Mouse (Mus musculus) limb, embryonic 11.5 days (tissue): ENCODE results near the gene Trrap. TPM values are rescaled to one million over a fixed set of nuclear protein-coding genes. Genes with fewer than 3 reads are reported as not detected.

Source experiments
- ATAC-seq: fragments of 200-750 bp; cut with Nextera tagmentation; 2 replicates; pipeline ENCODE4 v1.8.0; 2017; ENCODE audit warnings: low read depth; ENCODE audit not compliant: insufficient number of reproducible peaks, low FRiP score, low TSS enrichment
- DNase-seq: peaks from one replicate; pipeline ENCODE4 v3.0.0-alpha.2; 2015; ENCODE audit warnings: low spot score
- H3K27ac ChIP-seq: fragments of 300-500 bp; sonication (generic); replicated peaks from 2 replicates; pipeline ENCODE4 v1.5.1; 2014; ENCODE audit warnings: low read depth, mild to moderate bottlenecking, low read length
- H3K27me3 ChIP-seq: fragments of 300-500 bp; sonication (generic); 2 replicates; pipeline ENCODE4 v1.6.1; 2014; ENCODE audit warnings: mild to moderate bottlenecking, low read length, mixed read lengths; ENCODE audit not compliant: control insufficient read depth, insufficient read depth
- H3K36me3 ChIP-seq: fragments of 300-500 bp; sonication (generic); 2 replicates; pipeline ENCODE4 v1.6.1; 2014; ENCODE audit warnings: mild to moderate bottlenecking, low read length, moderate library complexity, mixed read lengths; ENCODE audit not compliant: control insufficient read depth, insufficient read depth
- H3K4me1 ChIP-seq: fragments of 300-500 bp; sonication (generic); 2 replicates; pipeline ENCODE4 v1.6.1; 2014; ENCODE audit warnings: low read length, mixed read lengths; ENCODE audit not compliant: control insufficient read depth, insufficient read depth
- H3K4me2 ChIP-seq: fragments of 300-500 bp; sonication (generic); 2 replicates; pipeline ENCODE4 v1.6.1; 2014; ENCODE audit warnings: low read depth, mild to moderate bottlenecking, moderate library complexity; ENCODE audit not compliant: severe bottlenecking
- H3K4me3 ChIP-seq: fragments of 300-500 bp; sonication (generic); 2 replicates; pipeline ENCODE4 v1.5.1; 2014; ENCODE audit warnings: low read depth, low read length
- H3K9ac ChIP-seq: fragments of 300-500 bp; sonication (generic); 2 replicates; pipeline ENCODE4 v1.6.1; 2014; ENCODE audit warnings: mild to moderate bottlenecking, low read length
- H3K9me3 ChIP-seq: fragments of 300-500 bp; sonication (generic); 2 replicates; pipeline ENCODE4 v1.6.1; 2016; ENCODE audit warnings: low read length; ENCODE audit not compliant: control insufficient read depth
- whole genome bisulfite sequencing: fragments of 180-500 bp; shearing (Covaris S2); extraction: QIAGEN DNeasy Blood & Tissue Kit; methylation state at CpG from one replicate; pipeline ENCODE4 v1.1.7; 2014; 5-methylcytosine and 5-hydroxymethylcytosine counted together
- polyA plus RNA-seq: library from polyadenylated mRNA; unstranded; fragments of >200 nt; fragmentation: Nextera tagmentation; extraction: Ambion mirVana; gene quantifications from 2 replicates; pipeline ENCODE4 v1.2.1, GENCODE M21; 2014

Gene Trrap
- polyA plus RNA-seq, 1 experiment from 2014 or later = 105 TPM

DNA sequence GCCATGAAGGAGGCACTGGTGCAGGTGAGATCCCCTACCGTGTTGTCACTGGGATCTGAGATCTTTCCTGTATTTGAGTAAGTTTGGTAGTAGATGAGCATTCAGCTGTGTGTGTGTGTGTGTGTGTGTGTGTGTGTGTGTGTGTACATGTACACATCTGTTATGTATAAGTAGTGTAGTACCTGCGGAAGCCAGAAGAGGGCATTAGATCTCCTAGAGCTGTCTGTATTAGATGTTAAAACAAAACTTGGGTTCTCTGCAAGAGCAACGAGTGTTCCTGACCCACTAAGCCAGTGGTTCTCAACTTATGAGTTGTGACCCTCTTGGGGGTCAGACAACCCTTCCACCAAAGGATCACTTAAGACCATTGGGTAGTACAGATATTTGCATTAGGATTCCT lies 68.6 kb downstream of the Trrap start:
- no peak overlapping the region for H3K9ac ChIP-seq
- 94% methylated on average over 3 of the region's 3 CpGs for WGBS
- DNase-seq = peak; percentile 41
- H3K9me3 ChIP-seq = no peaks in the 10 kb centered on the region
- H3K27ac ChIP-seq = no peak overlapping the region
- no peak overlapping the region for H3K4me3 ChIP-seq
- H3K4me1 ChIP-seq = no peaks in the 10 kb centered on the region
- H3K27me3 ChIP-seq = no peaks in the 10 kb centered on the region
- H3K4me2 ChIP-seq = no peak overlapping the region
- H3K36me3 ChIP-seq = peaks cover 44% of the 10 kb centered on the region
- ATAC-seq = no peak

DNA sequence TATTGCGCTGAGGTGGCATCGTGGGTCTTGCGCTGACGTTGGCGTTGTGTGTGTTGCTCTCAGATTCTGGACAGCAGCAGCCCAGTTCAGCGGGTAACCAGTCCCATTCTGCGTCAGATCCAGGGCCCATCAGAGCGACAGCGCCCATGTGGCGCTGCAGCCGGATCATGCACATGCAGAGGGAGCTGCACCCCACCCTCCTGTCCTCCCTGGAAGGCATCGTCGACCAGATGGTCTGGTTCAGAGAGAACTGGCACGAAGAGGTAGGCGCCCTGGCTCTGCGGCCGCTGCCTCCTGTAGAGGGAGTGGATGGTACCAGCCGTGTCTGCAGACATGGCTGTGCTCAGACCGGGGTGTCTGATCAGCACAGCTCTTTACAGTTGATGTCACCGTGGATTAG lies 77.8 kb downstream of the Trrap start:
- no peak for ATAC-seq
- Histone ChIP-seq H3K36me3 (peaks cover 45% of the 10 kb centered on the region), H3K9ac (no peak overlapping the region), H3K27ac (no peak overlapping the region), H3K27me3 (no peaks in the 10 kb centered on the region), H3K4me1 (no peaks in the 10 kb centered on the region), H3K4me3 (no peak overlapping the region), H3K9me3 (no peaks in the 10 kb centered on the region), H3K4me2 (no peak overlapping the region)
- no peak for DNase-seq
- WGBS = 96% methylated on average over 20 of the region's 20 CpGs

GRCm38 (mm10) chr5:144848735-144849134 lies 81.2 kb downstream of the Trrap start:
- ATAC-seq = no peak
- H3K4me2 ChIP-seq = no peak overlapping the region
- WGBS = 93% methylated on average over 5 of the region's 5 CpGs

DNA sequence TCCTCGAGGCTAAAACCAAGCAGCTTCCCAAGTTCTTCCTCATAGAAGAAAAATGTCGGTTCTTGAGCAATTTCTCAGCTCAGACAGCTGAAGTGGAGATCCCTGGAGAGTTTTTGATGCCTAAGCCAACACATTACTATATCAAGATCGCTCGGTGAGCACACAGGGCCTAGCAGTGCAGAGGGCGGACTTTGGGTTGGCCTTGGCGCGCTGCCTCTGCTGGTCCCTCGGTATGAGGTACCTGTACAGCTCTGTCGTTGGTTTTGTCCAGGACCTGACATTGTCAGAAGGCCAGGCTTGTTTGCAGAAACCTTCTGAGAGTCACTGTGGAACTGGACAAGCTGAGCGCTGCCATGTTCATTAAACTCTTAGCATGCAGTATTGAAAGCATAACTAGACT lies 82.4 kb downstream of the Trrap start:
- no peak for ATAC-seq
- no peak for DNase-seq
- 94% methylated on average over 10 of the region's 10 CpGs for WGBS
- Histone ChIP-seq H3K4me1 (no peaks in the 10 kb centered on the region), H3K9ac (no peak overlapping the region), H3K9me3 (no peaks in the 10 kb centered on the region), H3K27ac (no peak overlapping the region), H3K4me2 (no peak overlapping the region), H3K27me3 (no peaks in the 10 kb centered on the region), H3K36me3 (peaks cover 49% of the 10 kb centered on the region), H3K4me3 (no peak overlapping the region)

More at GRCm38 (mm10) chr5:144848735-144849134, 81.2 kb downstream of the Trrap start:
- peaks cover 49% of the 10 kb centered on the region for H3K36me3 ChIP-seq
- no peak overlapping the region for H3K4me3 ChIP-seq
- no peaks in the 10 kb centered on the region for H3K4me1 ChIP-seq
- no peak overlapping the region for H3K9ac ChIP-seq
- H3K9me3 ChIP-seq = no peaks in the 10 kb centered on the region
- H3K27me3 ChIP-seq = no peaks in the 10 kb centered on the region
- no peak overlapping the region for H3K27ac ChIP-seq
- DNase-seq = no peak

DNA sequence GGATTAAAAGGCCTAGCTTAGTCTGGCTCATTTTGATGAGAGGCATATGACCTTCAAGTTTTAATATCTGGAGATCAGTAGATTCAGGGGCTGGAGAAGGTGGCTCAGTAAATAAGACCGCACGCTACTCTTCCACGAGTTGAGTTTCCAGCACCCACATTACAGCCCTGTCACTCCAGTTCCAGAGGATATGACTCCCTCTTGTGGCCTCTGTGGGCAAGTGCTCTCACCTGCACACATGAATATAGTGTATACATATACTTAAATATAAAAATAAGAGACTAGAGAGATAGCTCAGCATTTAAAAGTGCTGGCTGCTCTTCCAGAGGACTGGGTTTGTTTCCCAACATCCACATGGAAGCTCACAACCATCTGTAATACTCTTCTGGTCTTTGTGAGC lies 84.3 kb downstream of the Trrap start:
- peaks cover 44% of the 10 kb centered on the region for H3K36me3 ChIP-seq
- no peak overlapping the region for H3K4me3 ChIP-seq
- no peak overlapping the region for H3K27ac ChIP-seq
- H3K4me2 ChIP-seq = no peak overlapping the region
- H3K27me3 ChIP-seq = no peaks in the 10 kb centered on the region
- H3K4me1 ChIP-seq = no peaks in the 10 kb centered on the region
- DNase-seq (no peak), ATAC-seq (no peak)
- WGBS = 92% methylated on average over 3 of the region's 3 CpGs
- H3K9ac ChIP-seq = no peak overlapping the region
- H3K9me3 ChIP-seq = no peaks in the 10 kb centered on the region

DNA sequence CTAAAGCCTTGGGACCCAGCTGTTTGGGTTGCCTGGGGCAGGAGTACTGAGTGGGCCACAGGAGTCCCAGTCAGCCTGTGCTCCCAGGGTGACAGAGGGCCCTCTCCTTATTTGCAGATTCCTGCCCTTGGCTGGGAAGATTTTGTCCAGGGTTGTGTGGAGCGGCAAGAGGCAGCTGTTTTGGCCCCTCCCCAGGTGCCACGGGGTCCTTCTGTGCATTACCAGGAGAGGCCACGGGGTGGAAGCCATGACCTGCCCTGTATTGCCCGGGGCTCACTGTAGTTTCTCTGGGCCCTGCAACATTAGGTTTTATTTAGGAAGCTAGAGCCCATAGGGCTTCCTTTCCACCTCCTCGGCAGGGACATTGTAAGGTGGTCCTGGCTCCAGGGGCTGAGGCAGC lies 86.4 kb downstream of the Trrap start:
- no peak overlapping the region for H3K27ac ChIP-seq
- H3K9ac ChIP-seq = no peak overlapping the region
- no peak for DNase-seq
- H3K4me1 ChIP-seq = no peaks in the 10 kb centered on the region
- H3K4me3 ChIP-seq = no peak overlapping the region
- no peaks in the 10 kb centered on the region for H3K9me3 ChIP-seq
- H3K27me3 ChIP-seq = no peaks in the 10 kb centered on the region
- H3K4me2 ChIP-seq = no peak overlapping the region
- WGBS = 90% methylated on average over 5 of the region's 5 CpGs
- H3K36me3 ChIP-seq = peaks cover 46% of the 10 kb centered on the region
- no peak for ATAC-seq

DNA sequence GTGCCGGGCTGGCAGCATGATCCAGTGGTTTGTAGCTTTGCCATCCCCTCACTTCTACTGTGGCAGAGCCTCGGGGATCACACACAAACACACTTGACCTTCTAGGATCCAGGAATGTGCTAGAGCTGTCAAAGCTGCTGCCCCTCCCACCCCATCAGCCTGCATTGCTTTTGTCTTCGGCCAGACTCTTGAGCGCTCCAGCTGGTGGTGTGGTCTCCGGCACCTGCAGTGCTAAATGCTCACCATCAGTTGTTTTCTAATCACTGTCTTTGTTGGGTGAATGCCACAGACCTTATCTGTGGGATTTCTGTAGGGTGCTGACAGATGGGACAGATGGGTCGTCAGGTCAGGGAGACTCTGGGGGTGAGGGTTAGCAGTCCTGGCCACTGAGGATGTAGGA lies 88.4 kb downstream of the Trrap start:
- no peak overlapping the region for H3K9ac ChIP-seq
- no peak overlapping the region for H3K27ac ChIP-seq
- 77% methylated on average over 6 of the region's 6 CpGs for WGBS
- ATAC-seq (no peak), DNase-seq (no peak)
- H3K27me3 ChIP-seq = no peaks in the 10 kb centered on the region
- H3K36me3 ChIP-seq = peaks cover 48% of the 10 kb centered on the region
- H3K4me2 ChIP-seq = no peak overlapping the region
- no peaks in the 10 kb centered on the region for H3K4me1 ChIP-seq
- no peak overlapping the region for H3K4me3 ChIP-seq
- H3K9me3 ChIP-seq = no peaks in the 10 kb centered on the region

DNA sequence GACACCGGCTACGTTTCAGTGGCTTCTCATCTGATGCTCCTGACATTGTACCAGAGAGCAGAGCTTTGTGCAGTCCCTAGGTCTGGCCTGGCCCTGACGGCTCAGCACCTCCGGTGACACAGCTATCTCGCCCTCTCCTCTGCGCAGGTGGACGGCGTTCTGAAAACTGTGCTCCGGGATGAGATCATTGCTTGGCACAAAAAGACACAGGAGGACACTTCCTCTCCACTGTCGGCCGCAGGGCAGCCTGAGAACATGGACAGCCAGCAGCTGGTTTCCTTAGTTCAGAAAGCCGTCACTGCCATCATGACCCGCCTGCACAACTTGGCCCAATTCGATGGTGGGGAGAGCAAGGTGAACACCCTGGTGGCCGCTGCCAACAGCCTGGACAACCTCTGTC lies 91.0 kb downstream of the Trrap start:
- DNase-seq (no peak), ATAC-seq (no peak)
- Histone ChIP-seq H3K9ac (no peak overlapping the region), H3K4me2 (no peak overlapping the region), H3K27ac (no peak overlapping the region), H3K4me1 (no peaks in the 10 kb centered on the region), H3K4me3 (no peak overlapping the region), H3K27me3 (no peaks in the 10 kb centered on the region), H3K9me3 (no peaks in the 10 kb centered on the region), H3K36me3 (peaks cover 39% of the 10 kb centered on the region)
- 98% methylated on average over 15 of the region's 15 CpGs for WGBS

DNA sequence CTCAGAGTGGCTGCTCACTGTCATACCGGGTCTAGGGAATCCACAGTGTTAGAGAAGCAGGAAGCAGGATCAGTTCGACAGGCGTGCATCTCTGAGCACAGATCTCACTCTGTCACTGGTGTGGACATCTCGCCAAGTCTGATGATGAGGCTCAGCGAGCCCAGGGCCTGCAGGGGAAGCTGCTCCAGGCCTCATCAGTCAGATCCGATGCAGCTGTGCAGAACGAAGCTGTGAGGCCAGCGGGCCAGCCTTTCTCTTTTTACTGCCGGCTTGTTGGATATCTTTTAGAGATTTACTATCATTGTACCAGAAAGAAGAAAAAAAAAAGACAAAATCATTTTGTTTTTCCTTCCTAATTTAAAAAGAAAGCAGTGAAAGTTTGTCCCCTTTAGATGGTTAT lies 91.8 kb downstream of the Trrap start:
- Histone ChIP-seq H3K4me1 (no peaks in the 10 kb centered on the region), H3K4me2 (no peak overlapping the region), H3K4me3 (no peak overlapping the region), H3K9ac (no peak overlapping the region), H3K36me3 (peaks cover 37% of the 10 kb centered on the region), H3K27ac (no peak overlapping the region), H3K9me3 (no peaks in the 10 kb centered on the region), H3K27me3 (no peaks in the 10 kb centered on the region)
- DNase-seq (no peak), ATAC-seq (no peak)
- 97% methylated on average over 9 of the region's 9 CpGs for WGBS
